In the genomic region with DNA sequence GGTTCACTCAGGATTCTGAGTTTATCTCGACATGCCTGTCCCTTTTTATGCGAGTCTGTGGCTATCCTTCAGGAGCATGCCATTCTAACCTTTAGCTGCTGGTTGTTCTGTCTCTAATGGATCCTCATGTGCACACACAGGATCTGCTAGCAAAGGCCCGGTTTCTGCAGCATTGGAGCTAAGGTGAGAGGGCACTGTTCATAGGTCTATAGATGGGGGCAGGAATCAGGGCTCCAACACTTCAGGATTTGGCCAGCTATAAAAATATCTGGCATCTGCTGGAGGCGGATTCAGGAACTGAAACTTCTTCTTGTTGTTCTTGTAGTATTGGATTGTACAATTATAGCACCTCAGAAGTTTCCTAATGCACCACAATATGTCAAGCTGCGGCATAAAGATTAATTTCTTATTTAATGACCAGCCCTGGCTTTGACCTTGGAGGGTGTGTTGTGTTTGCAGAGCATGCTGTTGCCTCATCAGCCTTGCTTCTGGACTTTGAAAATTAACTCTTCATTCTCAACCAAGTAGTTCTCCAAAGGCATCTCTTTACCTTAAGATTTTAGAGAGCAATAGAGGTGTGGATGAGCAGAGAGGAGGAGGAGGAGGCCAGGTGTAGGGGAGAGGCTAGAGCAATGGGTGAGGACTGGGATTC, we compare ENCODE assay signal across 20 mouse cellular contexts.
"Had no signal": no experiment of that assay in that cellular context is flagged by ENCODE, and none has a peak within 500 bp of the region (broad histone marks: within the 10 kb centered on the region; RNA-seq: fewer than 3 reads in every experiment).

No protein-coding gene starts in this region.

- H3K4me3 ChIP-seq: kidney, embryonic 15.5 days; left cerebral cortex, adult 2 months; liver, embryonic 12.5 days; liver, embryonic 15.5 days; lung, embryonic 15.5 days; megakaryocyte, embryonic 14.5 days; midbrain, embryonic 10.5 days; midbrain, embryonic 13.5 days; myocyte; neural tube, embryonic 13.5 days had no signal

- H3K27me3 ChIP-seq: kidney, embryonic 15.5 days; liver, embryonic 12.5 days; liver, embryonic 15.5 days; lung, embryonic 15.5 days; megakaryocyte, embryonic 14.5 days; midbrain, embryonic 13.5 days; neural tube, embryonic 13.5 days had no signal

- H3K27ac ChIP-seq: kidney, embryonic 15.5 days; left cerebral cortex, adult 2 months; liver, embryonic 12.5 days; liver, embryonic 15.5 days; lung, embryonic 15.5 days; midbrain, embryonic 10.5 days; midbrain, embryonic 13.5 days; neural tube, embryonic 13.5 days had no signal

- ATAC-seq: liver, embryonic 12.5 days; midbrain, embryonic 13.5 days; midbrain, embryonic 16.5 days had no signal

- DNase-seq: kidney, adult 8-10 months; kidney, postnatal 10 days; kidney, postnatal 36 days; layer of hippocampus, postnatal 36 days; lung, adult 18-20 months; lung, postnatal 10 days; lung, postnatal 36 days; thymus, adult 18-20 months; thymus, postnatal 36 days had no signal

- H3K4me1 ChIP-seq: kidney, embryonic 15.5 days; liver, embryonic 12.5 days; liver, embryonic 15.5 days; lung, embryonic 15.5 days; megakaryocyte, embryonic 14.5 days; neural tube, embryonic 13.5 days had no signal

- H3K4me2 ChIP-seq: kidney, embryonic 15.5 days; liver, embryonic 12.5 days; liver, embryonic 15.5 days; lung, embryonic 15.5 days; midbrain, embryonic 13.5 days; neural tube, embryonic 13.5 days had no signal

- H3K9me3 ChIP-seq: kidney, embryonic 15.5 days; liver, embryonic 12.5 days; liver, embryonic 15.5 days; lung, embryonic 15.5 days; midbrain, embryonic 10.5 days; midbrain, embryonic 13.5 days; neural tube, embryonic 13.5 days had no signal

- H3K9ac ChIP-seq: kidney, embryonic 15.5 days; liver, embryonic 12.5 days; liver, embryonic 15.5 days; lung, embryonic 15.5 days; midbrain, embryonic 13.5 days; neural tube, embryonic 13.5 days had no signal

- H3K36me3 ChIP-seq: kidney, embryonic 15.5 days; liver, embryonic 12.5 days; liver, embryonic 15.5 days; lung, embryonic 15.5 days; midbrain, embryonic 10.5 days; midbrain, embryonic 13.5 days; neural tube, embryonic 13.5 days had no signal
